Mouse (Mus musculus): ENCODE results near the gene Megf8.

DNA sequence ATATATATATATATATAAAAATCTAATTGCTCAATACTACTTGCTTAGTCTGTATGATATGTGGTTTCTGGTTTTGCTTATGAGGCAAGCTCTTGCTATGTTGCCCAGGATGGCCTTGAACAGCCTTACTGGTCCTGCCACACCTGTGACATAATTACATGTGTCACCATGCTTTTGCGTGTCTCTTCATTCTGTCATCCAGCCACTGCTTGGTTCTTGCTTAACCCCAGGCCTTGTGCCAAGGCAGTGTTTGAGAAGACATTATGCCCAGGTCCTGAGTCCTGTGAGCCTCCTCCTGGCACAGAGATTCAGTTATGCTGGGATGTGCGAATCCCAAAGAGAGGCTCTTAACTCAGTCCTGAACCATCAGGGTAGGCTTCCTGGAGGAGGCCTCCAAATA is 6.3 kb downstream of the Megf8 start:
- no peak for TF ChIP-seq CTCF (IDR thresholded peaks at IDR 0.05)
- no peak for TF ChIP-seq POLR2A (IDR thresholded peaks at IDR 0.05; ENCODE audit: insufficient read depth, low read depth, low read length)

All from heart, adult 2 months (tissue).